In genomic region chrX:60495308-60495707, GRCm38 (mm10) we compare ENCODE assay signal across 32 mouse cellular contexts. TPM values are rescaled to one million over a fixed set of nuclear protein-coding genes. Genes with fewer than 3 reads are reported as not detected.
A peak's percentile ranks its signal among the peaks of the same experiment; 100 is the strongest.
DNase-seq lines count a peak whose midpoint lies in the region; ATAC-seq and TF ChIP-seq lines count a peak whose summit lies in the region.
"Had no signal": no experiment of that assay in that cellular context is flagged by ENCODE, and none has a peak within 500 bp of the region (broad histone marks: within the 10 kb centered on the region; RNA-seq: fewer than 3 reads in every experiment).

No protein-coding gene starts in this region.

- no peak for TF ChIP-seq POLR2A in heart, adult 2 months (IDR thresholded peaks at IDR 0.05; ENCODE audit: insufficient read depth, low read depth, low read length)

- TF ChIP-seq EP300 in heart, adult 2 months (IDR thresholded peaks at IDR 0.05; ENCODE audit: insufficient read depth, low read depth, low read length), result no peak

- no peaks in the 10 kb centered on the region for H3K4me1 ChIP-seq in heart, adult 2 months (ENCODE audit: control insufficient read depth, insufficient read depth, low read length)
- no peaks in the 10 kb centered on the region for H3K4me1 ChIP-seq in midbrain, postnatal 0 days (ENCODE audit: insufficient read depth, low read length)
- H3K4me1 ChIP-seq in midbrain, embryonic 13.5 days (replicated peaks), result no peaks in the 10 kb centered on the region
- H3K4me1 ChIP-seq: embryonic facial prominence, embryonic 12.5 days; forebrain, embryonic 15.5 days; limb, embryonic 12.5 days had no signal

- peak; percentile 14 for DNase-seq in embryo, embryonic 10.5 days (ENCODE audit: low spot score)
- DNase-seq in embryo, embryonic 9.5 days (ENCODE audit: extremely low spot score), result no peak
- no peak for DNase-seq in heart, adult 2 months
- DNase-seq in heart, postnatal 25 days (ENCODE audit: low spot score), result no peak
- no peak for DNase-seq in layer of hippocampus, adult 2 months (ENCODE audit: low spot score in 2 of 2)
- no peak for DNase-seq in layer of hippocampus, adult 9-11 months
- DNase-seq in midbrain, postnatal 0 days (ENCODE audit: low spot score), result peak; percentile 26
- DNase-seq: adrenal gland, adult 8-10 months; cerebellum, adult 8-10 months; cerebellum, postnatal 36 days; gastrocnemius, postnatal 25 days; heart, postnatal 4 days; kidney, adult 18-20 months; kidney, postnatal 10 days; right cerebral cortex, postnatal 14 days had no signal

- H3K36me3 ChIP-seq in heart, adult 2 months (ENCODE audit: control insufficient read depth, insufficient read depth, low read length), result no peaks in the 10 kb centered on the region
- H3K36me3 ChIP-seq in midbrain, postnatal 0 days (ENCODE audit: insufficient read depth, low read length), result no peaks in the 10 kb centered on the region
- no peaks in the 10 kb centered on the region for H3K36me3 ChIP-seq in midbrain, embryonic 13.5 days
- H3K36me3 ChIP-seq: embryonic facial prominence, embryonic 12.5 days; forebrain, embryonic 15.5 days; limb, embryonic 12.5 days had no signal

- no peaks in the 10 kb centered on the region for H3K79me2 ChIP-seq in heart, adult 2 months (replicated peaks; ENCODE audit: control insufficient read depth, insufficient read depth, low read length)

- H3K9me3 ChIP-seq in midbrain, postnatal 0 days (ENCODE audit: low read length), result no peaks in the 10 kb centered on the region
- H3K9me3 ChIP-seq in midbrain, embryonic 13.5 days, result no peaks in the 10 kb centered on the region
- H3K9me3 ChIP-seq: embryonic facial prominence, embryonic 12.5 days; forebrain, embryonic 15.5 days; limb, embryonic 12.5 days had no signal

- peak; percentile 47 for TF ChIP-seq CTCF in heart, adult 2 months (IDR thresholded peaks at IDR 0.05)
- peak; percentile 73 for TF ChIP-seq CTCF in layer of hippocampus, adult 2 months (conservative IDR thresholded peaks at IDR 0.05)
- peak; percentile 63 for TF ChIP-seq CTCF in midbrain, postnatal 0 days (IDR thresholded peaks at IDR 0.05)

- H3K4me2 ChIP-seq in midbrain, postnatal 0 days (ENCODE audit: low read depth, low read length, poor library complexity, severe bottlenecking), result no peak overlapping the region
- H3K4me2 ChIP-seq in midbrain, embryonic 13.5 days (replicated peaks), result no peak overlapping the region
- H3K4me2 ChIP-seq: embryonic facial prominence, embryonic 12.5 days; forebrain, embryonic 15.5 days; limb, embryonic 12.5 days had no signal

- no peak overlapping the region for H3K4me3 ChIP-seq in heart, adult 2 months
- H3K4me3 ChIP-seq in layer of hippocampus, adult 2 months, result no peak overlapping the region
- H3K4me3 ChIP-seq in midbrain, postnatal 0 days (ENCODE audit: low read depth, low read length), result no peak overlapping the region
- no peak overlapping the region for H3K4me3 ChIP-seq in midbrain, embryonic 13.5 days (replicated peaks)
- H3K4me3 ChIP-seq: embryonic facial prominence, embryonic 12.5 days; erythroblast, embryonic 14.5 days; forebrain, embryonic 15.5 days; limb, embryonic 12.5 days had no signal

- ATAC-seq in midbrain, postnatal 0 days (ENCODE audit: low FRiP score), result no peak
- ATAC-seq in midbrain, embryonic 13.5 days, result no peak
- ATAC-seq: activated CD4-positive, CD25-positive, alpha-beta regulatory T cell, adult 4 months; forebrain, embryonic 15.5 days; lung, postnatal 0 days had no signal

- H3K9ac ChIP-seq in heart, adult 2 months (ENCODE audit: low read depth, low read length), result no peak overlapping the region
- no peak overlapping the region for H3K9ac ChIP-seq in midbrain, postnatal 0 days (replicated peaks; ENCODE audit: low read length, poor library complexity, severe bottlenecking)
- H3K9ac ChIP-seq in midbrain, embryonic 13.5 days (replicated peaks), result no peak overlapping the region
- H3K9ac ChIP-seq: embryonic facial prominence, embryonic 12.5 days; forebrain, embryonic 15.5 days; limb, embryonic 12.5 days; liver, embryonic 14.5 days had no signal

- intact Hi-C loops in heart, adult 2 months (cut with DNase I), result no loop called here
- intact Hi-C loops in heart, postnatal 25 days (cut with DNase I), result no loop called here

- H3K27me3 ChIP-seq in heart, adult 2 months (ENCODE audit: control insufficient read depth, insufficient read depth, low read length), result no peaks in the 10 kb centered on the region
- H3K27me3 ChIP-seq in midbrain, postnatal 0 days (ENCODE audit: insufficient read depth, low read length), result no peaks in the 10 kb centered on the region
- no peaks in the 10 kb centered on the region for H3K27me3 ChIP-seq in midbrain, embryonic 13.5 days
- H3K27me3 ChIP-seq: embryonic facial prominence, embryonic 12.5 days; forebrain, embryonic 15.5 days; limb, embryonic 12.5 days had no signal

- H3K27ac ChIP-seq in heart, adult 2 months, result no peak overlapping the region
- no peak overlapping the region for H3K27ac ChIP-seq in layer of hippocampus, adult 2 months
- H3K27ac ChIP-seq in midbrain, postnatal 0 days (ENCODE audit: low read depth, low read length), result no peak overlapping the region
- H3K27ac ChIP-seq in midbrain, embryonic 13.5 days, result no peak overlapping the region
- H3K27ac ChIP-seq: embryonic facial prominence, embryonic 12.5 days; forebrain, embryonic 15.5 days; limb, embryonic 12.5 days; liver, embryonic 14.5 days; macrophage had no signal

RNA-seq across cellular contexts. Expression of gene Gm7073, which starts 43.7 kb away (rescaled TPM):
- not detected for total RNA-seq in heart, adult 2 months (2021)
- not detected in 2 replicates for polyA plus RNA-seq in heart, adult 2 months (2012; rRNA removed)
- total RNA-seq in heart, postnatal 25 days (2021), result not detected
- total RNA-seq in layer of hippocampus, adult 2 months (2021), result not detected
- not detected in 2 replicates for total RNA-seq in midbrain, postnatal 0 days (2014; rRNA removed)
- not detected in 2 replicates for polyA plus RNA-seq in midbrain, postnatal 0 days (2015; fragmentation: Nextera tagmentation; extraction: Ambion mirVana)
- not detected in 2 replicates for polyA plus RNA-seq in midbrain, embryonic 13.5 days (2015; fragmentation: Nextera tagmentation; extraction: Ambion mirVana)
- total RNA-seq: adrenal gland, adult 8-10 months; gastrocnemius, postnatal 25 days; heart, adult 8-10 months; heart, postnatal 4 days; layer of hippocampus, postnatal 25 days; left cerebral cortex, postnatal 14 days; monocyte, adult 5-6 weeks; neutrophil, adult 5-6 weeks had no signal
- polyA plus RNA-seq: activated CD4-positive, CD25-positive, alpha-beta regulatory T cell, adult 4 months; embryonic facial prominence, embryonic 12.5 days; erythroblast, embryonic 14.5 days; forebrain, embryonic 15.5 days; heart, embryonic 14.5 days; limb, embryonic 12.5 days; liver, embryonic 14.5 days; lung, postnatal 0 days; macrophage; thymus, postnatal 0 days; urinary bladder, adult 2 months had no signal

Comparison
In these comparisons a context has a peak if more than half of its experiments do, and no peak if none do; other contexts are left out.
1. DNase-seq: peak in embryo, embryonic 10.5 days (single experiment) and midbrain, postnatal 0 days (single experiment); none in embryo, embryonic 9.5 days (single experiment), heart, adult 2 months (0 of 2), heart, postnatal 25 days (single experiment), layer of hippocampus, adult 2 months (0 of 2) and layer of hippocampus, adult 9-11 months (single experiment).
2. Peak in every context shown above with its lines, with median percentiles within 50 percentile points of each other: CTCF ChIP-seq.